Mouse (Mus musculus) adipocyte (in vitro differentiated cells): ENCODE results near the gene Npepps.

ENCODE experiments used
- DNase-seq: peaks from one replicate; pipeline ENCODE4 v3.0.0-alpha.2; 2016; ENCODE audit warnings: low spot score

The Npepps gene

GRCm38 (mm10) chr11:97185704-97186614, 94.5 kb downstream of the Npepps start:
- no peak for DNase-seq

GRCm38 (mm10) chr11:97184875-97185274, 95.6 kb downstream of the Npepps start:
- DNase-seq, result peak; percentile 49

DNA sequence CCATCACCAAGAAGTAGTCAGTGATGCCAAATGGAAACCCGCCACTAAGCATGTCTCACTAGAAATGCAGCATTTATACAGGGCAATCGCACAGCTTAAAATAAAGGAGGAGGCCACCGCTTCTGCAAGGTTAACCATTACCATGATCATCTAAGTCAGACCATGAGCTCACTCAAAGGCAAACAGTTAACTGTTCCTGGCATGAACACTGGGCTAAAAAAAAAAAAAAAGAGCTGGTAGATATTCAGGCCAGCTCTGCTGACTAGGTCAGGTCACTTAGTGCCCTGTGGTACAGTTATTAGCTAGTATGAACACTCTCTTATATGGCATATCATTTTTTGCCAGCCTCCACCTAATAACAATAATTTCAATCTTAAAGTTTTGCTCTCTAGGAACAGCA, 98.0 kb downstream of the Npepps start:
- DNase-seq, result peak; percentile 44

DNA sequence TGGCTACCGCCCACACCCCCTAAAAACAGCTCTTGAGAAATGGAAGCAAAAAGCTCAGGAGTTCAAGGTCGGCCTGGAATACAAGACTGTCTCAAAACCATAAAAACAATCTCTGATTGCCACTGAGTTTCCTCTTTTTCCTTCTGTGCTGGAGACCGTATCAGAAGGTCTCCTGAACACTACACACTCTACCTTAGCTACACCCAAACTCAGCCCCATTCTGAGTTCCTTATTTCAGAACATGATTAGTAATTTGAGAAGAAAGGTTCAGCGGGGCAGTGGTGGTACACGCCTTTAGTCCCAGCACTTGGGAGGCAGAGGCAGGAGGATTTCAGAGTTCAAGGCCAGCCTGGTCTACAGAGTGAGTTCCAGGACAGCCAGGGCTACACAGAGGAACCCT, 99.4 kb downstream of the Npepps start:
- no peak for DNase-seq

DNA sequence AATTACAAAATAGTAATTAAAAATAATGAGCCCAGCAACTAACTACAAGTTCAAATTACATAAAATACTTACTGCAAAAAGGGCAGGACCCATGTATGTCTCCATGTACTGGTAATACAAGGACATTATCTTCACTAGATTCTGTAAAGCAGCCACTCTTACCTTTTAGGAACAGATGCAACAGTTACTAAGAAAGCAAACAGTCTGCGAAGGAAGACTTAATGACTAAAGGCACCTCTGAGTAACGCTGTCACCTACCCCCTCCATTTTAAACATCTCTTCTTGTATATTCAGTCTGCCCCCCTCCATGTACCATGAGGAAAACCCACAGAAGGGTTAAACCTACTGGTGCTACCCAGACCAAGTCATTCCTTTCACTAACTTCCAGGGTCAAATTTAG, 102.2 kb downstream of the Npepps start:
- no peak for DNase-seq

GRCm38 (mm10) chr11:97176851-97177250, 103.6 kb downstream of the Npepps start:
- peak; percentile 64 for DNase-seq

- no peak for DNase-seq
Observed at GRCm38 (mm10) chr11:97175499-97175898, 104.9 kb downstream of the Npepps start.

DNA sequence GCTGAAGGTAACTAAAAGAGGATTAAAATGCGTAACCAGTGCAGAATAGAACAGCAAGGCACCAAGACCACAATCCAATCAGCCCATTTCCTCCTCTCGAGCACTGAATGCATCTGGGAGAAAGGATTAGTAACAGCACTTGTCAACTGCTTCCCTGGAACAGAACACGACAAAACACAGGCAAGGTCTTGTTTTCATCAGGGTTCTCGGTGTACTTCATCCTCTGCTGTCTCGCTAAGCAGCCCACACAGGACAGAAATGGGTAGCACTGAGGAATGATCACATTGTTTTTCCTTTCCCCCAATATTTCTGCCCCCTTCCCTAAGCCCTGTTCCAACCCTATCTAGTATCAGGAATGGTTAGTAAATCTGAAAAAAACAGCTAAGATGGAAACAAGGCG, 120.1 kb downstream of the Npepps start:
- DNase-seq, result no peak

DNA sequence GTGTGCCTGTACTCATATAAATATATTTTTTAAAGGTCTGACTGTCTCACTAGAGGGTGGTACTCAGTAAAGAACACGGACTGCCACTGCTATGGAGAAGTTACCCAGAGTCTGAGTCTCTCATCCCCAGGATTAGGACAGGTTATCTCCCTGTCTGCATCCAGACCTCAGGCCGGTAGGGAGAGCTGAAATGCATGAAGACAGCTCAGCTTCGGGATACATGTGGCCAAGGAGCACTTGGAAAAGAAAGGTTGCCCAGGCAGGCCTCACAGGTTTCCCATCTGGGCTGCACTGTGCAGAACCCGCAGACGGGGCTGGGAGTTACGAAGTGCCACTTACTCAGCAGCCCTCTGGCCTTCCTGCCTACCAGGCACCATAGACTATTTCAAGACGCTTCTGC, 123.4 kb downstream of the Npepps start:
- DNase-seq, result no peak
